Mouse (Mus musculus): ENCODE results near the gene Kif3b. TPM values are rescaled to one million over a fixed set of nuclear protein-coding genes. Genes with fewer than 3 reads are reported as not detected.

Gene Kif3b
- polyA plus RNA-seq, 1 experiment from 2014 or later: 8.2 TPM

DNA sequence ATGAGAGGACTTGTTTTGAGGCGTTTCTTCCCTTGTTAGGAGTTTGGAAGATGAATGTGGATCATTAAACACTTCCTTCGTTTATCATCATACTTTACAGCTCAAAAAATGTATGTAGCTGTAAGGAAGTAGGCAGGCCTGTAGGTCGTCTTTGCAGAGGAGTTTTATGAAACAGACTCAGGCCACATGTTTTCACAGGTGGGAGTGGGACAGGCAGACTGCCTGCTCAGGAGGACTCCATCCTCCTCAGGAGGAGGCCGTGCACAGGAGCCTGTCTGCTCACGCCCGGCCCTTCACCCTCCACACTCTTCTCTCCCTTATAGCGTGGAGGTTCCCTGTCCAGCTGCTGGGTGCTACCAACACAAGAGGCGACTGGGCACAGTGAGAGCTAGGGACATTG, 17.9 kb downstream of the Kif3b start:
- no peak overlapping the region for H3K4me2 ChIP-seq (replicated peaks; ENCODE audit: low read depth, low read length)
- H3K4me1 ChIP-seq (replicated peaks; ENCODE audit: control insufficient read depth, insufficient read depth, low read length): no peaks in the 10 kb centered on the region
- DNase-seq (ENCODE audit: low spot score): no peak
- H3K4me3 ChIP-seq (ENCODE audit: low read depth, low read length): no peak overlapping the region
- no peak overlapping the region for H3K9ac ChIP-seq (ENCODE audit: low read depth, low read length)
- H3K27ac ChIP-seq (ENCODE audit: low read depth, low read length): no peak overlapping the region
- no peaks in the 10 kb centered on the region for H3K9me3 ChIP-seq (ENCODE audit: control insufficient read depth, low read length)
- H3K36me3 ChIP-seq (ENCODE audit: control insufficient read depth, insufficient read depth, low read length): no peaks in the 10 kb centered on the region
- no peaks in the 10 kb centered on the region for H3K27me3 ChIP-seq (ENCODE audit: control insufficient read depth, insufficient read depth, low read length)
- ATAC-seq (ENCODE audit: low FRiP score): no peak
- 79% methylated on average over 8 of the region's 8 CpGs for WGBS

DNA sequence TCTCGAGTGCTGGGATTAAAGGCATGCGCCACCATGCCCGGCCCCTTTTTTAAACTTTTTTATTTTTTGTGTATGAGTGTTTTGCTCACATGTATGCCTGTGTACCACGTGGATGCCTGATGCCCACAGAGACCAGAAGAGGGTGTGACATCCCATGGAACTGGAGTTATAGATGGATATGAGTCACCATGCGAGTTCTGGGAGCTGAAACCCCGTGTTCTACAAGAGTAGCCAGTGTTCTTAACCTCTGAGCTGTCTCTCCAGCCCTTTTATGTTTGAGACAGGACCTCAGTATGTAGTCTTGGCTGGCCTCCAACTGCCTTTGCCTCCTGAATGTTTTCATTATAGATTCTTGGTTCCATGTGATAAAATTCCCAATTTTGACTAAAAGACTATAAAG, 19.0 kb downstream of the Kif3b start:
- no peak for ATAC-seq (ENCODE audit: low FRiP score)
- H3K4me2 ChIP-seq (replicated peaks; ENCODE audit: low read depth, low read length): no peak overlapping the region
- no peak for DNase-seq (ENCODE audit: low spot score)
- no peak overlapping the region for H3K27ac ChIP-seq (ENCODE audit: low read depth, low read length)
- H3K9ac ChIP-seq (ENCODE audit: low read depth, low read length): no peak overlapping the region
- no peak overlapping the region for H3K4me3 ChIP-seq (ENCODE audit: low read depth, low read length)
- 90% methylated on average over 6 of the region's 6 CpGs for WGBS
- H3K9me3 ChIP-seq (ENCODE audit: control insufficient read depth, low read length): no peaks in the 10 kb centered on the region
- no peaks in the 10 kb centered on the region for H3K4me1 ChIP-seq (replicated peaks; ENCODE audit: control insufficient read depth, insufficient read depth, low read length)
- no peaks in the 10 kb centered on the region for H3K36me3 ChIP-seq (ENCODE audit: control insufficient read depth, insufficient read depth, low read length)
- H3K27me3 ChIP-seq (ENCODE audit: control insufficient read depth, insufficient read depth, low read length): no peaks in the 10 kb centered on the region

DNA sequence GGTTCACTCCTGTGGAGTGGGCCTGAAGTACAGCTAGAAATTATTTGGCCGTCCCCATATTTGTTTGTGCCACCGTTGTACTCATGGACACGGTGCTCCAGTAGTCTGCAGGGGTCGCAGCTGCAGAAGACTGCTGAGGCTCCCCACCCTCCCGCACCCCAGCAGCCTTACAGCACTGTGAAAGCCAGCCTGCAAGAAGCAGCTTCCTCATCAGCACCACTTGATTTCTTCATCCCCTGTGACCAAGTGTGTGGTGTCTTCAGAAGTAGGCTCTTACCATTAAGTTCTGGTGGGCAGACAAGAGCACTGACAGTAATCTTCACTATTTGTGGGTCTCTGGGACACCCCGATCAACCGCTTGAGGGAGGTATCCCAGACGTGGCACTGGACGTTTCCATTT, 21.7 kb downstream of the Kif3b start:
- Histone ChIP-seq H3K4me3 (ENCODE audit: low read depth, low read length) (no peak overlapping the region), H3K9me3 (ENCODE audit: control insufficient read depth, low read length) (no peaks in the 10 kb centered on the region), H3K36me3 (ENCODE audit: control insufficient read depth, insufficient read depth, low read length) (0 out of 2 replicates have a peak, but pooled peaks cover 2% of the 10 kb centered on the region), H3K4me2 (replicated peaks; ENCODE audit: low read depth, low read length) (no peak overlapping the region), H3K9ac (ENCODE audit: low read depth, low read length) (no peak overlapping the region), H3K27me3 (ENCODE audit: control insufficient read depth, insufficient read depth, low read length) (no peaks in the 10 kb centered on the region), H3K27ac (ENCODE audit: low read depth, low read length) (no peak overlapping the region), H3K4me1 (replicated peaks; ENCODE audit: control insufficient read depth, insufficient read depth, low read length) (no peaks in the 10 kb centered on the region)
- WGBS: 91% methylated on average over 9 of the region's 9 CpGs
- DNase-seq (ENCODE audit: low spot score) (no peak), ATAC-seq (ENCODE audit: low FRiP score) (no peak)

DNA sequence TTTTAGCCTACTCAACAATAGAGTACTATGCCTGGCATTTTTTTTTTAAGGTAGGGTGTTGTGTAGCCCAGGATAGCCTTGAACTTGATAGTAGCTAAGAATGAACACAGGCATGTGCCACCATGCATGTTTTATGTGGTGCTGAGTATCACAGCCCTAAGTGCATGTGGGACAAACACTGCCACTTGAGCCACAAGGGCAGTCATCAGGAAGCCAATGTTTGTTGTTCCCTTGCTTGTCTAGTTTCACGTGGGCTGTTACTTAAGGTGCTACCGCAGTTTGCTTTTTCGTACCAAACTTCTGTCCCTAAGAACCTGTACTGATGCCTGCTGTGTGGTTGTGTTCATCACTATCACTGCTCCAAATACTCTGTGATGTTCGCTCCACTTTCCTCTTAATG, 27.2 kb downstream of the Kif3b start:
- Histone ChIP-seq H3K27ac (ENCODE audit: low read depth, low read length) (no peak overlapping the region), H3K4me2 (replicated peaks; ENCODE audit: low read depth, low read length) (no peak overlapping the region), H3K4me1 (replicated peaks; ENCODE audit: control insufficient read depth, insufficient read depth, low read length) (no peaks in the 10 kb centered on the region), H3K9me3 (ENCODE audit: control insufficient read depth, low read length) (no peaks in the 10 kb centered on the region), H3K27me3 (ENCODE audit: control insufficient read depth, insufficient read depth, low read length) (no peaks in the 10 kb centered on the region), H3K36me3 (ENCODE audit: control insufficient read depth, insufficient read depth, low read length) (0 out of 2 replicates have a peak, but pooled peaks cover 2% of the 10 kb centered on the region), H3K9ac (ENCODE audit: low read depth, low read length) (no peak overlapping the region), H3K4me3 (ENCODE audit: low read depth, low read length) (no peak overlapping the region)
- ATAC-seq (ENCODE audit: low FRiP score): no peak
- DNase-seq (ENCODE audit: low spot score): no peak
- 93% methylated on average over 4 of the region's 4 CpGs for WGBS

DNA sequence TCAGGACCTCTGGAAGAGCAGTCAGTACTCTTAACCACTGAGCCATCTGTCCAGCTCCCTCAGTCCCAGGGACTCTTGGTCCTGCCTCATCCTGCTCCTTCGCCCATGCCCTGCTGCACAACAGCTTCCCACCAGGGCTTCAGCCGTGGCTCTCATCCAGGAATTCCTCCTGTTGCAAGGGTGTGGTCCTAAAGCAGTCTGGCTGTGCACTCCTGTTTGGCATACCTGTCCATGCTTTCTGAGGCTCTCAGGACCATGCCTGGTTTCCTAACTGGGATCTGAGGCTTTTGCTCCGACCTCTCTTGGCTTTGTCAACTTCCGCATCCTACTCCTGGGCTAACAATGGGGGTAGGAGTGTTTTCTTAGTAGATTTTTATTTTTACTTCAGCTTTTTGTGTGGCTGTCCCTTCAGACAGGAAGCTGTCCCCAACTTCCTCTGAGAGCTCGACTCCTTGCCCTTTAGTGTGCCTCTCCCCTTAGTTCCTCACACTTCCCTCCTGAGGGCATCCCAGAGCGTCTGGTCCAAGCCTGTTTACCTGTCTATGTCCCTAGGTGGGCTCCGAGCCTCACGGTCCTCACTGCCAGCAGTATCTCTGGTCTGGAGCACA, 27.9 kb downstream of the Kif3b start:
- WGBS: 81% methylated on average over 8 of the region's 8 CpGs

DNA sequence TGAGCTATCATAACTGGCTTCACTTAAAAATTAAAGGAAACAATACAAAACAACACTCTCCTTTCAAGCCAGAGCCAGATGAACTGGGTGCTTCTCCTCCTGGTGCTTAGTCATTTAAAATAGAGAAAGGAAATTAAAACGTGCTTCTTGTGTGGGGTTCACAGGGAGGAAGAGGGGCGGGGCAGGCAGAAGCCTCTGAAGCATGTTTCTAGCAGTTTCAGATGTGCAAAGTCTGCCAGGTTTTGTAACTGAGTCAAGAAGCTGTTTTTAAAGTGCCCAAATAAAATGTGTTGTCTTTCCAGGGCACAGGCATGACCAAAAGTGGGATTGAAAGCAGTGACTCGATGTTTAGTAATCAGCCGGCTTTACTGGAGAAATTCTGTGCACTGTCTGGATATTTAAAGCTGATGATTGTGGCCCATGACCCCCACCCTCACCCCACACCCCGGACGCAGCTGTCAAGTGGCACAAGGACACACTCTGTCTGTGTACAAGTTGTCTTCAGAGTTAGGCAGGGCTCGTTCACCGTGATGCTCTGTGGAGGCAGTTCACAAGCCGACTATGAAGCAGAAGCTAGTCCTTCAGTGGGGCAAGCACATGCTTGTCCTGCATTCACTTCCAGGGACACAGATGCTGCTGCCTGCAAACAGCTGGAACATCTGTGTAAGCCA, 34.6 kb downstream of the Kif3b start:
- H3K4me2 ChIP-seq (replicated peaks; ENCODE audit: low read depth, low read length): no peak overlapping the region
- no peak overlapping the region for H3K9ac ChIP-seq (ENCODE audit: low read depth, low read length)
- WGBS: 86% methylated on average over 9 of the region's 9 CpGs
- no peak overlapping the region for H3K4me3 ChIP-seq (ENCODE audit: low read depth, low read length)
- peaks cover 2% of the 10 kb centered on the region for H3K36me3 ChIP-seq (ENCODE audit: control insufficient read depth, insufficient read depth, low read length)
- H3K9me3 ChIP-seq (ENCODE audit: control insufficient read depth, low read length): no peaks in the 10 kb centered on the region
- ATAC-seq (ENCODE audit: low FRiP score) (no peak), DNase-seq (ENCODE audit: low spot score) (no peak)
- H3K4me1 ChIP-seq (replicated peaks; ENCODE audit: control insufficient read depth, insufficient read depth, low read length): no peaks in the 10 kb centered on the region
- H3K27me3 ChIP-seq (ENCODE audit: control insufficient read depth, insufficient read depth, low read length): no peaks in the 10 kb centered on the region
- no peak overlapping the region for H3K27ac ChIP-seq (ENCODE audit: low read depth, low read length)

More for the DNA sequence above, 27.9 kb downstream of the Kif3b start:
- H3K36me3 ChIP-seq (ENCODE audit: control insufficient read depth, insufficient read depth, low read length): peaks cover 4% of the 10 kb centered on the region
- no peaks in the 10 kb centered on the region for H3K4me1 ChIP-seq (replicated peaks; ENCODE audit: control insufficient read depth, insufficient read depth, low read length)
- ATAC-seq (ENCODE audit: low FRiP score): no peak
- H3K27me3 ChIP-seq (ENCODE audit: control insufficient read depth, insufficient read depth, low read length): no peaks in the 10 kb centered on the region
- no peak overlapping the region for H3K9ac ChIP-seq (ENCODE audit: low read depth, low read length)
- H3K9me3 ChIP-seq (ENCODE audit: control insufficient read depth, low read length): no peaks in the 10 kb centered on the region
- H3K4me3 ChIP-seq (ENCODE audit: low read depth, low read length): no peak overlapping the region
- DNase-seq (ENCODE audit: low spot score): no peak
- no peak overlapping the region for H3K27ac ChIP-seq (ENCODE audit: low read depth, low read length)
- H3K4me2 ChIP-seq (replicated peaks; ENCODE audit: low read depth, low read length): no peak overlapping the region

DNA sequence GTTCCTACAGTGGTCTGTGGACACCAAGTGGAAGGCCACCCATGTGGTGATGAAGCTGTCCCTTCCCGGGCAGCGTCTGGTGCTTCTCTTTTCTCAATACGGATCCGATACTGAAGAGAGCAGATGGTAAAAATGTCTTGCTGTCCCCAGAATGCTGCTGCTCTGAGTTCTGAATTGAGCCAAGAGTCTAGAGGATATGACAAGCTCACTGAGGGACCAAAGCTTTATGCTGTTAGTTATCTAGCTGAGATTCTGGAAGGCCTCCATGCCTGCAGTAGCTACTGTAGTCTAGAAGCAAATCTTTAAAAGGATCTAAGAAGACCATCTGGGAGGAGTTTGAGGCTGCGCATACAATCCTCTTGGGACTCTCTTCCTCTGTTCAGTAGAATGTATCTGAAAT, 41.1 kb downstream of the Kif3b start:
- H3K4me2 ChIP-seq (replicated peaks; ENCODE audit: low read depth, low read length): no peak overlapping the region
- no peaks in the 10 kb centered on the region for H3K4me1 ChIP-seq (replicated peaks; ENCODE audit: control insufficient read depth, insufficient read depth, low read length)
- H3K36me3 ChIP-seq (ENCODE audit: control insufficient read depth, insufficient read depth, low read length): no peaks in the 10 kb centered on the region
- no peak for DNase-seq (ENCODE audit: low spot score)
- WGBS: 93% methylated on average over 5 of the region's 5 CpGs
- ATAC-seq (ENCODE audit: low FRiP score): no peak
- no peaks in the 10 kb centered on the region for H3K27me3 ChIP-seq (ENCODE audit: control insufficient read depth, insufficient read depth, low read length)
- H3K27ac ChIP-seq (ENCODE audit: low read depth, low read length): no peak overlapping the region
- H3K4me3 ChIP-seq (ENCODE audit: low read depth, low read length): no peak overlapping the region
- no peaks in the 10 kb centered on the region for H3K9me3 ChIP-seq (ENCODE audit: control insufficient read depth, low read length)
- H3K9ac ChIP-seq (ENCODE audit: low read depth, low read length): no peak overlapping the region

DNA sequence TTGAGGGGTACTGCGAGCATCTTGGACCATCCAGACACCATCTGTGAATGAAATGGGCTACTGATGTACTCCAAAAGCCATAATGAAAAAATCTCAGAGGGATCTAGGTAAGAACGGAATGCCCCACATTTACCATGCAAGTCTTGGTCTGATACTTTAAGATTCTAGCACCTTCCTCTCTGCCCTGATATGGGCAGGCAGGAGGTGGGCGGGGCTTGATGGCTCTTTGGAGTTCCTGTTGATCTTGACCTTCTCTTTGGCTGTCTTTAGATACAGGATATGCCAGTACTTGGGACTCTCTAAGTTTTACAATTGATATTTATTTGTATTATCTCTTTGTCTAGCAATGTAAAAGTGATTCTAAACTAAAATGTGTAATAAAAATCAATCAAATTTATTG, 41.8 kb downstream of the Kif3b start:
- H3K27me3 ChIP-seq (ENCODE audit: control insufficient read depth, insufficient read depth, low read length): no peaks in the 10 kb centered on the region
- DNase-seq (ENCODE audit: low spot score) (no peak), ATAC-seq (ENCODE audit: low FRiP score) (no peak)
- H3K36me3 ChIP-seq (ENCODE audit: control insufficient read depth, insufficient read depth, low read length): no peaks in the 10 kb centered on the region
- H3K4me3 ChIP-seq (ENCODE audit: low read depth, low read length): no peak overlapping the region
- no peaks in the 10 kb centered on the region for H3K4me1 ChIP-seq (replicated peaks; ENCODE audit: control insufficient read depth, insufficient read depth, low read length)
- H3K9ac ChIP-seq (ENCODE audit: low read depth, low read length): no peak overlapping the region
- no peak overlapping the region for H3K27ac ChIP-seq (ENCODE audit: low read depth, low read length)
- H3K9me3 ChIP-seq (ENCODE audit: control insufficient read depth, low read length): no peaks in the 10 kb centered on the region
- 91% methylated on average over 3 of the region's 3 CpGs for WGBS
- H3K4me2 ChIP-seq (replicated peaks; ENCODE audit: low read depth, low read length): no peak overlapping the region

DNA sequence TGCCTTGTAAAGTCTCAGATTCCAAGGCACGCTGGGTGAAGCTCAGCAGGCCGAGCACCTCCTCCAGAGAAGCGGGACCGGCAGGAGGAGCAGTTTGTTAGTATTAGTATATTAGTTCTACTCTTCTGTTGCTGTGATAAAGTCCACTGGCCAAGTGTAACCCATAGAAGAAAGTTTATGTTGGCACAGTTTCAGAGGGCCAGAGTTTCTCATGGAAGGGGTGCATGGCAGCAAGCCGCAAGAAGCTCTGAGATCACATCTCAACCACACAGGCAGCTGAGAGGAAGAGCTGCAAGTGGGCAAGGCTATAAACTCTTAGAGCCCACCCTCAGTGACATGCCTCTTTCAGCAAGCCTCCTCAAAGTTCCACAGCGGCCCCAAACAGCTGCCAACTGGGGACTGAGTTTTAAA, 42.6 kb downstream of the Kif3b start:
- no peak overlapping the region for H3K27ac ChIP-seq (ENCODE audit: low read depth, low read length)
- 92% methylated on average over 6 of the region's 6 CpGs for WGBS
- no peak overlapping the region for H3K4me3 ChIP-seq (ENCODE audit: low read depth, low read length)
- H3K36me3 ChIP-seq (ENCODE audit: control insufficient read depth, insufficient read depth, low read length): no peaks in the 10 kb centered on the region
- no peak overlapping the region for H3K4me2 ChIP-seq (replicated peaks; ENCODE audit: low read depth, low read length)
- ATAC-seq (ENCODE audit: low FRiP score) (no peak), DNase-seq (ENCODE audit: low spot score) (no peak)
- no peaks in the 10 kb centered on the region for H3K27me3 ChIP-seq (ENCODE audit: control insufficient read depth, insufficient read depth, low read length)
- no peaks in the 10 kb centered on the region for H3K9me3 ChIP-seq (ENCODE audit: control insufficient read depth, low read length)
- no peaks in the 10 kb centered on the region for H3K4me1 ChIP-seq (replicated peaks; ENCODE audit: control insufficient read depth, insufficient read depth, low read length)
- H3K9ac ChIP-seq (ENCODE audit: low read depth, low read length): no peak overlapping the region

Data from hindbrain, embryonic 11.5 days (tissue).